Mouse (Mus musculus): ENCODE results near the gene Tfr2. TPM values are rescaled to one million over a fixed set of nuclear protein-coding genes. Genes with fewer than 3 reads are reported as not detected.
"Not testable (repeated sequence)": the region's sequence is repeated elsewhere in the genome, so short reads cannot be mapped to it uniquely, and the experiment has no call there.

Gene Tfr2
- polyA plus RNA-seq, 1 experiment from 2014 or later: 2.2 TPM

- H3K27ac ChIP-seq (replicated peaks); H3K36me3 ChIP-seq (replicated peaks); H3K9me3 ChIP-seq; H3K27me3 ChIP-seq (replicated peaks; ENCODE audit: low read depth, poor library complexity, severe bottlenecking); DNase-seq (ENCODE audit: low spot score); H3K4me3 ChIP-seq: not testable (repeated sequence)
- H3K4me1 ChIP-seq: peaks cover 43% of the 10 kb centered on the region
- WGBS: 95% methylated on average over 2 of the region's 2 CpGs
These were observed 45.3 kb downstream of the Tfr2 start for GRCm38 (mm10) chr5:137614921-137615320.

GRCm38 (mm10) chr5:137615347-137615746, 45.7 kb downstream of the Tfr2 start:
- no peak for DNase-seq (ENCODE audit: low spot score)
- H3K27ac ChIP-seq (replicated peaks): no peak overlapping the region
- 89% methylated on average over 7 of the region's 7 CpGs for WGBS

GRCm38 (mm10) chr5:137623937-137624530, 54.4 kb downstream of the Tfr2 start:
- DNase-seq (ENCODE audit: low spot score): no peak
- Histone ChIP-seq H3K27me3 (replicated peaks; ENCODE audit: low read depth, poor library complexity, severe bottlenecking) (0 out of 2 replicates have a peak, but pooled peaks cover 3% of the 10 kb centered on the region), H3K27ac (replicated peaks) (peak overlapping the region; percentile 77), H3K4me3 (no peak overlapping the region), H3K36me3 (replicated peaks) (no peaks in the 10 kb centered on the region), H3K4me1 (peaks cover 23% of the 10 kb centered on the region), H3K9me3 (no peaks in the 10 kb centered on the region)
- whole genome bisulfite sequencing: 88% methylated on average over 11 of the region's 11 CpGs

More at GRCm38 (mm10) chr5:137615347-137615746, 45.7 kb downstream of the Tfr2 start:
- H3K9me3 ChIP-seq: no peaks in the 10 kb centered on the region
- H3K27me3 ChIP-seq (replicated peaks; ENCODE audit: low read depth, poor library complexity, severe bottlenecking): 0 out of 2 replicates have a peak, but pooled peaks cover 3% of the 10 kb centered on the region
- H3K4me1 ChIP-seq: peaks cover 39% of the 10 kb centered on the region
- H3K4me3 ChIP-seq: no peak overlapping the region
- no peaks in the 10 kb centered on the region for H3K36me3 ChIP-seq (replicated peaks)

- H3K27me3 ChIP-seq (replicated peaks; ENCODE audit: low read depth, poor library complexity, severe bottlenecking): no peaks in the 10 kb centered on the region
- peak overlapping the region; percentile 93 for H3K27ac ChIP-seq (replicated peaks)
- H3K9me3 ChIP-seq: no peaks in the 10 kb centered on the region
- H3K36me3 ChIP-seq (replicated peaks): peaks cover 21% of the 10 kb centered on the region
- DNase-seq (ENCODE audit: low spot score): no peak
- H3K4me3 ChIP-seq: peak overlapping the region; percentile 71
- peaks cover 56% of the 10 kb centered on the region for H3K4me1 ChIP-seq
- WGBS: 3% methylated on average over 9 of the region's 9 CpGs
These were observed 58.4 kb downstream of the Tfr2 start for GRCm38 (mm10) chr5:137627991-137628390.

GRCm38 (mm10) chr5:137628498-137629305, 59.1 kb downstream of the Tfr2 start, which contains the start of the genes Fbxo24, Lrch4 and Gm20605:
TSS of gene Fbxo24 (minus strand) at chr5:137629002.
TSS of gene Lrch4 (plus strand) at chr5:137629121.
TSS of gene Gm20605 (plus strand) at chr5:137629175.
- Histone ChIP-seq H3K9me3 (no peaks in the 10 kb centered on the region), H3K27me3 (replicated peaks; ENCODE audit: low read depth, poor library complexity, severe bottlenecking) (no peaks in the 10 kb centered on the region), H3K27ac (replicated peaks) (peak within 1 kb of the TSS; percentile 93), H3K36me3 (replicated peaks) (peaks cover 28% of the 10 kb centered on the region), H3K4me1 (peaks cover 60% of the 10 kb centered on the region), H3K4me3 (peak within 1 kb of the TSS; percentile 71)
- WGBS: under 1% methylated on average over 46 of the region's 46 CpGs
- DNase-seq (ENCODE audit: low spot score): peak; percentile 99

- Histone ChIP-seq H3K4me1 (peaks cover 59% of the 10 kb centered on the region), H3K27ac (replicated peaks) (peak overlapping the region; percentile 93), H3K36me3 (replicated peaks) (peaks cover 34% of the 10 kb centered on the region), H3K9me3 (no peaks in the 10 kb centered on the region), H3K27me3 (replicated peaks; ENCODE audit: low read depth, poor library complexity, severe bottlenecking) (no peaks in the 10 kb centered on the region), H3K4me3 (peak overlapping the region; percentile 71)
- DNase-seq (ENCODE audit: low spot score): peak; percentile 80
- under 1% methylated on average over 23 of the region's 23 CpGs for WGBS
These were observed 59.7 kb downstream of the Tfr2 start for GRCm38 (mm10) chr5:137629306-137629721.

GRCm38 (mm10) chr5:137629906-137630545, 60.4 kb downstream of the Tfr2 start:
- no peak for DNase-seq (ENCODE audit: low spot score)
- Histone ChIP-seq H3K27ac (replicated peaks) (peak overlapping the region; percentile 93), H3K9me3 (no peaks in the 10 kb centered on the region), H3K4me3 (peak overlapping the region; percentile 71), H3K36me3 (replicated peaks) (peaks cover 41% of the 10 kb centered on the region), H3K4me1 (peaks cover 52% of the 10 kb centered on the region), H3K27me3 (replicated peaks; ENCODE audit: low read depth, poor library complexity, severe bottlenecking) (no peaks in the 10 kb centered on the region)
- 27% methylated on average over 6 of the region's 6 CpGs for WGBS

GRCm38 (mm10) chr5:137630602-137631001, 61.0 kb downstream of the Tfr2 start:
- WGBS: 33% methylated on average over 3 of the region's 3 CpGs
- Histone ChIP-seq H3K27ac (replicated peaks) (peak overlapping the region; percentile 93), H3K4me3 (peak overlapping the region; percentile 71), H3K27me3 (replicated peaks; ENCODE audit: low read depth, poor library complexity, severe bottlenecking) (no peaks in the 10 kb centered on the region), H3K36me3 (replicated peaks) (peaks cover 47% of the 10 kb centered on the region), H3K4me1 (peaks cover 49% of the 10 kb centered on the region), H3K9me3 (no peaks in the 10 kb centered on the region)
- DNase-seq (ENCODE audit: low spot score): no peak

- H3K4me3 ChIP-seq: peak overlapping the region; percentile 71
- H3K4me1 ChIP-seq: peaks cover 49% of the 10 kb centered on the region
- H3K27ac ChIP-seq (replicated peaks): peak overlapping the region; percentile 93
- 70% methylated on average over 9 of the region's 9 CpGs for WGBS
- H3K27me3 ChIP-seq (replicated peaks; ENCODE audit: low read depth, poor library complexity, severe bottlenecking): no peaks in the 10 kb centered on the region
- no peak for DNase-seq (ENCODE audit: low spot score)
- no peaks in the 10 kb centered on the region for H3K9me3 ChIP-seq
- H3K36me3 ChIP-seq (replicated peaks): peaks cover 52% of the 10 kb centered on the region
These were observed 61.5 kb downstream of the Tfr2 start for GRCm38 (mm10) chr5:137631171-137631570.

GRCm38 (mm10) chr5:137631591-137631990, 62.0 kb downstream of the Tfr2 start:
- H3K27ac ChIP-seq (replicated peaks): peak overlapping the region; percentile 93
- DNase-seq (ENCODE audit: low spot score): no peak
- peak overlapping the region; percentile 71 for H3K4me3 ChIP-seq
- 76% methylated on average over 4 of the region's 4 CpGs for WGBS
- H3K4me1 ChIP-seq: peaks cover 49% of the 10 kb centered on the region
- H3K36me3 ChIP-seq (replicated peaks): peaks cover 57% of the 10 kb centered on the region
- H3K9me3 ChIP-seq: no peaks in the 10 kb centered on the region
- no peaks in the 10 kb centered on the region for H3K27me3 ChIP-seq (replicated peaks; ENCODE audit: low read depth, poor library complexity, severe bottlenecking)

GRCm38 (mm10) chr5:137633397-137634084, 63.9 kb downstream of the Tfr2 start:
- Histone ChIP-seq H3K27me3 (replicated peaks; ENCODE audit: low read depth, poor library complexity, severe bottlenecking) (no peaks in the 10 kb centered on the region), H3K36me3 (replicated peaks) (peaks cover 76% of the 10 kb centered on the region), H3K27ac (replicated peaks) (no peak overlapping the region), H3K4me3 (peak overlapping the region; percentile 8; the same call in 1 of the 2 replicates), H3K9me3 (no peaks in the 10 kb centered on the region), H3K4me1 (peaks cover 39% of the 10 kb centered on the region)
- DNase-seq (ENCODE audit: low spot score): no peak
- 74% methylated on average over 12 of the region's 12 CpGs for WGBS

All from embryonic facial prominence, embryonic 10.5 days (tissue).